Mouse (Mus musculus) G1E (cell line): ENCODE measurements at regions not wholly inside any gene's neighbourhood (a gene's known extent, or its start where the extent isn't known, plus 50 kb on each side); places are given as distances from the start of the nearest gene placed in this dataset.

Experiments
- ATAC-seq: 2 replicates; pipeline ENCODE4 v1.8.0; 2016; ENCODE audit warnings: mild to moderate bottlenecking; ENCODE audit not compliant: insufficient number of reproducible peaks, poor library complexity, low FRiP score, severe bottlenecking; ENCODE audit errors: extremely low read depth
- DNase-seq: peaks from one replicate; pipeline ENCODE4 v3.0.0; 2012; ENCODE audit warnings: low spot score
- H3K27me3 ChIP-seq: 2 replicates; pipeline ENCODE4 v1.6.1; 2012; ENCODE audit warnings: mild to moderate bottlenecking, low read length, inconsistent platforms; ENCODE audit not compliant: insufficient read depth
- H3K36me3 ChIP-seq: replicated peaks from 2 replicates; pipeline ENCODE3; 2012; ENCODE audit warnings: mild to moderate bottlenecking, inconsistent platforms
- H3K4me1 ChIP-seq: 2 replicates; pipeline ENCODE4 v1.6.1; 2012; ENCODE audit warnings: low read depth, low read length, inconsistent platforms, mixed read lengths; ENCODE audit not compliant: insufficient read depth
- H3K4me3 ChIP-seq: 2 replicates; pipeline ENCODE4 v1.5.1; 2012; ENCODE audit warnings: low read depth, mild to moderate bottlenecking, inconsistent platforms, low read length, moderate library complexity, mixed read lengths
- H3K9me3 ChIP-seq: replicated peaks from 2 replicates; pipeline ENCODE4 v1.6.1; 2012; ENCODE audit warnings: inconsistent platforms
- CTCF ChIP-seq: IDR thresholded peaks from 2 replicates; pipeline ENCODE4 v1.5.1; 2012; ENCODE audit warnings: low read depth, low read length, inconsistent platforms, mixed read lengths
- GATA1 ChIP-seq: IDR thresholded peaks from 2 replicates; pipeline ENCODE4 v1.6.1; 2012; ENCODE audit warnings: borderline replicate concordance, low read length, inconsistent platforms, mixed read lengths
- GATA2 ChIP-seq: IDR thresholded peaks from 2 replicates; pipeline ENCODE4 v1.6.1; 2012; ENCODE audit warnings: low read depth, low read length, inconsistent platforms, borderline replicate concordance
- POLR2AphosphoS5 ChIP-seq: IDR thresholded peaks from 2 replicates; pipeline ENCODE4 v1.6.1; 2012; ENCODE audit warnings: low read depth, low read length, inconsistent platforms; ENCODE audit not compliant: insufficient replicate concordance
- TAL1 ChIP-seq: conservative IDR thresholded peaks from 2 replicates; pipeline ENCODE4 v1.6.1; 2012; ENCODE audit warnings: low read depth, low read length, inconsistent platforms, mixed read lengths

- no peaks in the 10 kb centered on the region for H3K36me3 ChIP-seq
- peaks cover 10% of the 10 kb centered on the region; the same call in 1 of the 2 replicates for H3K27me3 ChIP-seq
- no peaks in the 10 kb centered on the region for H3K9me3 ChIP-seq
- DNase-seq (no peak), ATAC-seq (no peak)
- peaks cover 12% of the 10 kb centered on the region; the same call in 1 of the 2 replicates for H3K4me1 ChIP-seq
- peak overlapping the region; percentile 70 for H3K4me3 ChIP-seq
- TF ChIP-seq CTCF, result no peak
- TF ChIP-seq GATA1, result no peak
- TF ChIP-seq GATA2, result no peak
- no peak for TF ChIP-seq TAL1
- no peak for TF ChIP-seq POLR2AphosphoS5
These were observed 226.4 kb downstream of the Mef2c start for GRCm38 (mm10) chr13:83730155-83730712.

GRCm38 (mm10) chr13:83730713-83731480, 227.1 kb downstream of the Mef2c start:
- TF ChIP-seq GATA2 (no peak), GATA1 (no peak), CTCF (no peak), TAL1 (no peak)
- Histone ChIP-seq H3K9me3 (no peaks in the 10 kb centered on the region), H3K27me3 (peaks cover 10% of the 10 kb centered on the region; the same call in 1 of the 2 replicates), H3K4me3 (peak overlapping the region; percentile 70), H3K4me1 (peaks cover 12% of the 10 kb centered on the region; the same call in 1 of the 2 replicates), H3K36me3 (no peaks in the 10 kb centered on the region)
- DNase-seq (peak; percentile 60), ATAC-seq (no peak)

GRCm38 (mm10) chr13:83731481-83732006, 227.7 kb downstream of the Mef2c start:
- DNase-seq, result peak; percentile 39
- Histone ChIP-seq H3K9me3 (no peaks in the 10 kb centered on the region), H3K36me3 (no peaks in the 10 kb centered on the region), H3K4me3 (peak overlapping the region; percentile 70), H3K4me1 (peaks cover 15% of the 10 kb centered on the region; the same call in 1 of the 2 replicates), H3K27me3 (peaks cover 10% of the 10 kb centered on the region; the same call in 1 of the 2 replicates)
- TF ChIP-seq GATA2 (no peak), POLR2AphosphoS5 (no peak), TAL1 (no peak), CTCF (no peak), GATA1 (no peak)
- ATAC-seq, result no peak

GRCm38 (mm10) chr13:83732283-83733121, 228.7 kb downstream of the Mef2c start:
- ATAC-seq (peak; percentile 4; the same call in 1 of the 2 replicates), DNase-seq (peak; percentile 25)
- Histone ChIP-seq H3K36me3 (no peaks in the 10 kb centered on the region), H3K4me3 (peak overlapping the region; percentile 70), H3K9me3 (no peaks in the 10 kb centered on the region), H3K4me1 (peaks cover 15% of the 10 kb centered on the region; the same call in 1 of the 2 replicates), H3K27me3 (peaks cover 10% of the 10 kb centered on the region; the same call in 1 of the 2 replicates)
- TF ChIP-seq GATA1 (no peak), POLR2AphosphoS5 (no peak), CTCF (no peak)

GRCm38 (mm10) chr13:83733231-83733990, 229.6 kb downstream of the Mef2c start:
- Histone ChIP-seq H3K27me3 (peaks cover 10% of the 10 kb centered on the region; the same call in 1 of the 2 replicates), H3K36me3 (no peaks in the 10 kb centered on the region), H3K4me1 (peaks cover 10% of the 10 kb centered on the region; the same call in 1 of the 2 replicates), H3K9me3 (no peaks in the 10 kb centered on the region), H3K4me3 (peak overlapping the region; percentile 70)
- ATAC-seq (no peak), DNase-seq (no peak)
- TF ChIP-seq GATA1 (no peak), POLR2AphosphoS5 (no peak), CTCF (no peak), TAL1 (no peak), GATA2 (no peak)
